Mouse (Mus musculus) testis, adult 2 months (tissue): ENCODE results near the gene Mdfi. TPM values are rescaled to one million over a fixed set of nuclear protein-coding genes. Genes with fewer than 3 reads are reported as not detected.

Experiments
- H3K27ac ChIP-seq: fragments of 200-500 bp; 2 replicates; pipeline ENCODE4 v1.5.1; 2012; ENCODE audit warnings: low read depth, low read length; ENCODE audit not compliant: control insufficient read depth, insufficient read depth
- H3K27me3 ChIP-seq: fragments of 200-500 bp; 2 replicates; pipeline ENCODE4 v1.6.1; 2012; ENCODE audit warnings: mild to moderate bottlenecking, low read length, moderate library complexity; ENCODE audit not compliant: control insufficient read depth, insufficient read depth
- H3K36me3 ChIP-seq: fragments of 200-500 bp; 2 replicates; pipeline ENCODE4 v1.6.1; 2012; ENCODE audit warnings: mild to moderate bottlenecking, low read length; ENCODE audit not compliant: control insufficient read depth, insufficient read depth
- H3K4me1 ChIP-seq: fragments of 200-500 bp; 2 replicates; pipeline ENCODE4 v1.6.1; 2012; ENCODE audit warnings: low read length; ENCODE audit not compliant: control insufficient read depth, insufficient read depth
- H3K4me3 ChIP-seq: fragments of 200-500 bp; 2 replicates; pipeline ENCODE4 v1.5.1; 2012; ENCODE audit warnings: low read depth, mild to moderate bottlenecking, low read length, moderate library complexity, mixed read lengths; ENCODE audit not compliant: control insufficient read depth
- CTCF ChIP-seq: fragments of 200-500 bp; IDR thresholded peaks from 2 replicates; pipeline ENCODE4 v1.5.1; 2012; ENCODE audit warnings: low read depth, mild to moderate bottlenecking, inconsistent platforms, low read length, moderate library complexity; ENCODE audit not compliant: control insufficient read depth, insufficient read depth, insufficient replicate concordance
- POLR2A ChIP-seq: fragments of 200-500 bp; IDR thresholded peaks from 2 replicates; pipeline ENCODE4 v1.6.1; 2012; ENCODE audit warnings: low read depth, mild to moderate bottlenecking, inconsistent platforms, low read length, moderate library complexity; ENCODE audit not compliant: control insufficient read depth
- polyA plus RNA-seq: library from polyadenylated mRNA; depleted of rRNA; stranded (reverse); fragments of >200 nt; gene quantifications from 2 replicates; pipeline ENCODE4 v1.2.3, GENCODE M21; 2012; rRNA removed

The Mdfi gene
- polyA plus RNA-seq, 1 experiment: 2.1 TPM

GRCm38 (mm10) chr17:47769389-47770299 is 64.8 kb downstream of the Mdfi start:
- H3K36me3 ChIP-seq: no peaks in the 10 kb centered on the region
- no peak overlapping the region for H3K27ac ChIP-seq
- H3K27me3 ChIP-seq: no peaks in the 10 kb centered on the region
- H3K4me3 ChIP-seq: no peak overlapping the region
- H3K4me1 ChIP-seq: peaks cover 6% of the 10 kb centered on the region
- TF ChIP-seq CTCF (no peak), POLR2A (no peak)

GRCm38 (mm10) chr17:47768707-47769276 is 65.7 kb downstream of the Mdfi start:
- H3K4me1 ChIP-seq: peaks cover 6% of the 10 kb centered on the region
- no peak overlapping the region for H3K4me3 ChIP-seq
- no peaks in the 10 kb centered on the region for H3K36me3 ChIP-seq
- H3K27ac ChIP-seq: no peak overlapping the region
- TF ChIP-seq POLR2A: no peak
- no peaks in the 10 kb centered on the region for H3K27me3 ChIP-seq

GRCm38 (mm10) chr17:47767456-47768141 is 66.9 kb downstream of the Mdfi start:
- Histone ChIP-seq H3K36me3 (no peaks in the 10 kb centered on the region), H3K4me1 (peaks cover 6% of the 10 kb centered on the region), H3K27ac (no peak overlapping the region), H3K27me3 (no peaks in the 10 kb centered on the region), H3K4me3 (no peak overlapping the region)
- TF ChIP-seq POLR2A (no peak), CTCF (no peak)

GRCm38 (mm10) chr17:47767081-47767455 is 67.4 kb downstream of the Mdfi start:
- H3K4me1 ChIP-seq: peaks cover 6% of the 10 kb centered on the region
- H3K27me3 ChIP-seq: no peaks in the 10 kb centered on the region
- no peak overlapping the region for H3K27ac ChIP-seq
- no peak overlapping the region for H3K4me3 ChIP-seq
- H3K36me3 ChIP-seq: no peaks in the 10 kb centered on the region
- TF ChIP-seq POLR2A (no peak), CTCF (no peak)

- no peak overlapping the region for H3K4me3 ChIP-seq
- H3K4me1 ChIP-seq: peaks cover 6% of the 10 kb centered on the region
- no peaks in the 10 kb centered on the region for H3K27me3 ChIP-seq
- TF ChIP-seq CTCF (no peak), POLR2A (no peak)
- no peak overlapping the region for H3K27ac ChIP-seq
- H3K36me3 ChIP-seq: no peaks in the 10 kb centered on the region
Measured at GRCm38 (mm10) chr17:47766407-47767043, 68.0 kb downstream of the Mdfi start.

GRCm38 (mm10) chr17:47765986-47766385 is 68.5 kb downstream of the Mdfi start:
- Histone ChIP-seq H3K4me3 (no peak overlapping the region), H3K27me3 (no peaks in the 10 kb centered on the region), H3K36me3 (no peaks in the 10 kb centered on the region), H3K27ac (no peak overlapping the region), H3K4me1 (peaks cover 6% of the 10 kb centered on the region)
- no peak for TF ChIP-seq CTCF
- TF ChIP-seq POLR2A: no peak

Other genes with a start within 250 kb of the Mdfi start
- gene Bysl, start 223.2 kb downstream of the Mdfi start, polyA plus RNA-seq: 16.3 and 17.6 TPM in 2 replicates
- gene Med20, start 223.1 kb downstream of the Mdfi start, polyA plus RNA-seq: 13.4 and 17.0 TPM in 2 replicates
- gene Gm20517, start 223.1 kb downstream of the Mdfi start, polyA plus RNA-seq: 20.6 and 25.0 TPM in 2 replicates
- 67.0 and 80.5 TPM in 2 replicates for gene Usp49, start 204.0 kb downstream of the Mdfi start, polyA plus RNA-seq
- 93.7 and 96.8 TPM in 2 replicates for gene Tomm6, start 146.3 kb downstream of the Mdfi start, polyA plus RNA-seq
- gene Frs3, start 145.7 kb downstream of the Mdfi start, polyA plus RNA-seq: 31.4 and 34.1 TPM in 2 replicates
- 0.95 and 0.96 TPM in 2 replicates for gene Gm21981, start 140.2 kb downstream of the Mdfi start, polyA plus RNA-seq
- 2.7 and 3.4 TPM in 2 replicates for gene Prickle4, start 140.0 kb downstream of the Mdfi start, polyA plus RNA-seq
- 0.32 and 0.57 TPM in 2 replicates for gene Pgc, start 107.8 kb downstream of the Mdfi start, polyA plus RNA-seq
- gene Tfeb, start 97.7 kb downstream of the Mdfi start, polyA plus RNA-seq: 4.4 and 5.2 TPM in 2 replicates
- 7.6 and 7.8 TPM in 2 replicates for gene Foxp4, start 90.0 kb upstream of the Mdfi start, polyA plus RNA-seq
- 19.1 and 19.7 TPM in 2 replicates for gene 1700122O11Rik, start 203.6 kb upstream of the Mdfi start, polyA plus RNA-seq